Mouse (Mus musculus) adrenal gland, postnatal 10 days (tissue): Measurements from ENCODE around the gene Alg11. TPM values are rescaled to one million over a fixed set of nuclear protein-coding genes. Genes with fewer than 3 reads are reported as not detected.
A peak's percentile ranks its signal among the peaks of the same experiment; 100 is the strongest.

Source experiments
- DNase-seq: peaks from one replicate; pipeline ENCODE4 v3.0.0; 2021; ENCODE audit warnings: mixed read lengths
- total RNA-seq, 2 experiments: library from RNA; stranded (reverse); gene quantifications; 2 replicates each; pipeline ENCODE4 v1.2.3; 2021

Alg11 gene
- total RNA-seq, 2 experiments from 2014 or later, result 23.3 to 32.8 TPM

- no peak for DNase-seq
These were observed 605 bp downstream of the Alg11 start for GRCm38 (mm10) chr8:22061126-22061525.

- DNase-seq, result no peak
These were observed 18.9 kb downstream of the Alg11 start for GRCm38 (mm10) chr8:22079313-22080007.

- no peak for DNase-seq
These were observed 28.7 kb downstream of the Alg11 start for GRCm38 (mm10) chr8:22089226-22089625.

- DNase-seq, result peak; percentile 21
These were observed 31.0 kb downstream of the Alg11 start for GRCm38 (mm10) chr8:22091568-22091967.

- DNase-seq, result no peak
These were observed 46.5 kb downstream of the Alg11 start for GRCm38 (mm10) chr8:22107020-22107419.

Other genes with a start within 250 kb of the Alg11 start
- gene Defb50, start 237.2 kb upstream of the Alg11 start, total RNA-seq, result not detected
- not detected for gene Defb2, start 220.8 kb upstream of the Alg11 start, total RNA-seq
- gene Defb10, start 201.8 kb upstream of the Alg11 start, total RNA-seq, result not detected
- gene Defb9, start 175.3 kb upstream of the Alg11 start, total RNA-seq, result not detected
- not detected for gene Defb11, start 154.3 kb upstream of the Alg11 start, total RNA-seq
- not detected for gene Defb15, start 128.0 kb upstream of the Alg11 start, total RNA-seq
- gene Defb35, start 122.4 kb upstream of the Alg11 start, total RNA-seq, result not detected
- not detected for gene Defb13, start 114.0 kb upstream of the Alg11 start, total RNA-seq
- not detected for gene Fam90a1a, start 102.0 kb upstream of the Alg11 start, total RNA-seq
- gene Ccdc70, start 90.9 kb upstream of the Alg11 start, total RNA-seq, result not detected
- 1 to 10 TPM; 2.8 to 3.9 TPM for gene Atp7b, start 416 bp upstream of the Alg11 start, total RNA-seq
- gene Nek5, start 64.3 kb downstream of the Alg11 start, total RNA-seq, result 1 to 10 TPM; 1.3 to 2.2 TPM
- gene Nek3, start 105.7 kb downstream of the Alg11 start, total RNA-seq, result 1 to 10 TPM; 3.2 to 4.4 TPM
- gene Ckap2, start 125.1 kb downstream of the Alg11 start, total RNA-seq, result 10 to 100 TPM; 13.2 to 14.9 TPM
- 10 to 100 TPM; 30.7 to 34.3 TPM for gene Vps36, start 132.1 kb downstream of the Alg11 start, total RNA-seq
- gene Thsd1, start 166.6 kb downstream of the Alg11 start, total RNA-seq, result 1 to 10 TPM; 7.4 to 9.2 TPM
- gene Tpte, start 222.7 kb downstream of the Alg11 start, total RNA-seq, result not detected